Mouse (Mus musculus): Measurements from ENCODE around the gene Foxf1.

The Foxf1 gene

GRCm38 (mm10) chr8:121084210-121084951 is at the start of gene Foxf1:
Foxf1 (plus strand) TSS chr8:121084386.
- CTCF ChIA-PET = no interaction called here

- CTCF ChIA-PET = no interaction called here
These were observed 48.6 kb upstream of the Foxf1 start for GRCm38 (mm10) chr8:121035611-121036010.

- CTCF ChIA-PET = no interaction called here
These were observed 40.3 kb upstream of the Foxf1 start for GRCm38 (mm10) chr8:121043719-121044440.

DNA sequence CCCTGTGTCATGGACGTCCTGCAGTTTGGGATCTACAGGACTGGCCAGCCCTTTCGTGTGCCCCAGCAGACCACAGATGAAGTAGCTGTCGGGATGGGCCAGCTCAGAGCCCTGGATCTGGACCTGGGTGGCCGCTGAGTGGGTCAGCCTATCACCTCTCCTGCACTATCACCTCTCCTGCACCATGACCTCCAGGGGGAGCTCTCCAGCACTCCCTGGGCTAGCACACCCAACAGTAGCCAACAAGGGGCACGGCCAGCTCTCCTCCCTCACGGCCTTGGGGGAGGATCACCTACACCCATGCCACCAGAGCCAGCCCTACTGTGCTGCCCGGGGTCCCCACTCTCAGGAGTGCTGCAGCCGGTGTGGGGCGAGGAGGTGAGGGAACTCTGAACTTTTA is 36.7 kb upstream of the Foxf1 start:
- CTCF ChIA-PET = no interaction called here

- CTCF ChIA-PET = no interaction called here
These were observed 26.1 kb upstream of the Foxf1 start for GRCm38 (mm10) chr8:121058081-121058480.

DNA sequence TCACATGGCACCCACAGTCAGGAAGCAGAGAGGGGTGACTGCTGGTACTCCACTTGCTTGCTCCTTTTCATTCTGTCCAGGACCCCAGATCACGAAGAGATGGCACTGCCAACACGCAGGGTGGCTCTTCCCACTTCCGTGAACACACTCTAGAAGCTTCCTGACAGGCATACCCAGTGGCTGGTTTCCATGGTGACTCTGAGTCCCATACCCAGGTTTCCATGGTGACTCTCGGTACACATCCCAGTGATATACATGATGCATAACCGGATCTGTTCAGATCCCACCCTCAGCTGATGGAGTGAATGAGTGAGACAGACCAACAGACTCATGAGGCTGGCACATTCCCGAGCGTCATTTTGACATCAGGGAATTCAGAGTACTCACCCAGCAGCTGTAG is 25.1 kb upstream of the Foxf1 start:
- CTCF ChIA-PET = no interaction called here

DNA sequence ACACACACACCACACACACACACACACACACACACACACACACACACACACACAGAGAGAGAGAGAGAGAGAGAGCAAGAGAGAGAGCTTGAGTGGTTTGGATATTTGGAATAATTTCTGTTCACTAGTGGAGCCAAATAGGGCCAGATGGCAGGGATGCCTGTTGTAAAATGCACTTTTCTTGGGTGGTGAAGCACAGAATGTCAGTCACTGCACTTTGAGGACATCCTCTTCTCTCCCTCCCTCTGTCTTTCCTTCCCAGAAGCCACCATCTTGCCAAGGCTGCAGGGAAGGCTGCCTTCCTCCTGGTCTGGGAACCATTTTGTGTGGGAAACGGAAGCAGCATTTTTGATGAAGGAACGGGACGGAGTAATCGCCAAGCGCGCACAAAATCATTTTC is 21.7 kb upstream of the Foxf1 start:
- CTCF ChIA-PET = no interaction called here

DNA sequence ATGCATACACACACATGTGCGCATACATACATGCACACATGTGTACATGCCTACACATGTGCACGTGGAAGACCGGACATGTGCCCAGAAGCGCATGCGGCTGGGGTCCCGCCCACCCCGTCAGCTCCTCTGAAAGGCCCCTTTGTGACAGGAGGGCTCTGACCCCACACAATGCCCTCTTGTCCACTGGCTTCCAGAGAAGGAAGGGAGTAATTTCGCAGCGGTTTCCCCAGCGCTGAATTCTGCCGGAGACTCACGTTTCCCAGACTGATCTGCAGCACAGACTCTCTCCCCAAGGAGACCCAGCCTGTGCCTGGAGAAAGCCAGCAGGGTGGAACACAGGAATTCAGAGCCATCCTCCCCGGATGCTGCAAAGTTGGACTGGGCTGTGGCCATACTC is 20.5 kb upstream of the Foxf1 start:
- CTCF ChIA-PET = no interaction called here

DNA sequence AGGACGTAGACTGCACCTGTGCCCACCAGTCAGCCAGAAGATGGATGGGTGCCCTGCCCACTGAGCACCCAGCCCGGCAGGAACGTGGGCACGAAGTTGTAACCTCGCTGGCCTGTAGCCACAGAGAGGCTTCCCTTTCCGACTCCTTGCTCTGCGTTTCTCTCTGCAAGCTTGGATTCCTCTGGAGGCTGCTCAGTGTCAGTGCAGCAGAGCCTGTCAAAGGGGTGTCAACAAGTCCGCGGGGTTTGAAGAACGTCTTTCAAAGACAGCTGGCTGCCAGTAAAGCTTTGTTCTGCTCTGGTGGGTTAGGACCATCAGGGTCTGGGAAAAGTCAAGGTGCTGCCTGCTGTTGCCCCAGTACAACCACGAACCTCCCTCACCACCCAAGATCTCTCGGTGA is 12.7 kb upstream of the Foxf1 start:
- CTCF ChIA-PET = no interaction called here

- CTCF ChIA-PET = no interaction called here
These were observed 11.6 kb upstream of the Foxf1 start for GRCm38 (mm10) chr8:121072406-121073130.

DNA sequence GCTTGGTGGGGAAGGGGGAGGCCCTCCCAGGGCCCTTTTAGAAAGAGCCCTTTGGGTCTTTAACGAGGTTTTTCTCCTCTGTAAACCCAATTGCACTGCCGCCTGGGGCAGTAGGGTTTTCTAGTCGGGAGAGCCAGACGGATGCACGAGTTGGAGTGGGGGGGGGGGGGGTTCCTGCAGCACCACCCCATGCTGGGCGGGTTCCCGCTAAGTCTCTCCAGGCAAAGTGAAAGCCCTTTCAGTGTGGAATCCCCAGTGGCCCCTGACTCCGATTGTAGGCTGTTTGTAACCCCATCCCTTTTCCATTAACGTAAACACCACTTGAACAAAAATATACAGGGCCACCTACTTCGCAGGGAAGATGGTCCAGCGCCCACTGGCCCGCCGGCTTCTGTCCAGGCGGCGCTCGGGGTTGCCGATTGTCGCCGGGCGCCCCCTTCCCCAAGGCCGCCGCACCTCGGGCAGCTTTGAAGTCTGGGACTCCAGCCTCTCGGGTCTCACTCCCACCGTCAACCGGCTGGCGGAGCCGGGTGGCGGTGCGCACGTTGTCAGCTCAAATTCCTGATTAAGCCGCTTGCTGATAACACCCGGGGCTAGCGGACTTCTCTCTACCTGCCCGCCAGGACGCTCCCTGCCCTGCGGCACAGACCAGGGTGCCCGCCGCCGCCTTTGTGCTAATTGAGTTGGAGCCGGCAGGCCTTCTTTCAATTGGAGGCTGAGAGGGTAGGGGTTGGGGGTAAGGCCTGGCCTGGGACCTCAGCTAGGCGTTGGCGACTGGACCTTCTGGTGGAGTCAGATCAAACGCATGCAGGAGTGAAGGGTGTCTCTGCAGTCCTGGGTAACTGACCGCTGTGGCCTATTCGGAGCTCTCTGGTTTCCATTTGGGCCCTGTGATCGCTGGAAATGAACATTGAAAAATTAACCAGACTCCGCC is 10.7 kb upstream of the Foxf1 start:
- CTCF ChIA-PET = no interaction called here

GRCm38 (mm10) chr8:121074108-121074847 is 9.9 kb upstream of the Foxf1 start:
- CTCF ChIA-PET = interaction anchor here (0.7 kb wide), 1 partner anchor 66 kb away, joined by 6 read pairs; no protein-coding TSS in a partner anchor

- CTCF ChIA-PET = interaction anchor here (0.7 kb wide), 1 partner anchor 66 kb away, joined by 6 read pairs; no protein-coding TSS in a partner anchor
These were observed 9.4 kb upstream of the Foxf1 start for GRCm38 (mm10) chr8:121074848-121075145.

- CTCF ChIA-PET = no interaction called here
These were observed 8.2 kb upstream of the Foxf1 start for GRCm38 (mm10) chr8:121075936-121076335.

DNA sequence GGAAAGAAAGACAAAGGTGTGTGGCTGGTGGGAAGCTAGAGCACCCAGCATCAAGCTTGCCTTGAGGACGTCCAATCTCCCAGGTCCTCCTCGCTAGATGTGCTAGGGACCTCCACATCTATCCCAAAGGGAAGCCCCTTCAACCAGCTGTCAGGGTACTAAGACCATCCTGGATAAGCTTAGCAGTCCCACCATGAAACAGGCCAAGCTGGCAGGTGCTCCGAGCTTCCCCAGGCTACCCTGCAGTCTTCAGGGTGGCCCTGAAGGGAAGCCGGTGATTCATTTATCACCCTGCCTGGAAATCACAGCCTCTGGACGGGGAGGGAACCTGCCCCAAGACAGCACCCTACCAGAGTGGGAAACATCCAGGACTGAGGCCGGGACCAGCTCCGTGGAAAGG is 7.6 kb upstream of the Foxf1 start:
- CTCF ChIA-PET = no interaction called here

DNA sequence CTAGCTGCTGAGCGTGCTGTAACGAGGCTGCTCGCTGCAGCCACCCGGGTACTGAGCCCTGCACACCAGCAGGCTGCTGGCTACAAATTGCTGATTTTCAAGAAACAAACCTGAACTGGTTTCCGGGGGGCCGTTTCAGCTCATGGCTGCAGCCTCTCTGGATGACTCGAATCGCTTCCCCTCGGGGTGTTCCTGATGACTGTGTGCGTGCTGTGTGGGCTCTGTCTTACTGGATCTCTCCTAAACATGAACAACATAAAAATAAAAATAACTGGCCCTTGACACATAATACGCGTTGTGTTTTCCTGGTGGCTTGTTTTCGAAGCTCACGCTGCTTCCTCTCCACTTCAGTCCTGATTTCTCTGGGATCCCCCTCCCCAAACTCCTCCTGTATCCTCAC is 5.5 kb upstream of the Foxf1 start:
- CTCF ChIA-PET = no interaction called here

DNA sequence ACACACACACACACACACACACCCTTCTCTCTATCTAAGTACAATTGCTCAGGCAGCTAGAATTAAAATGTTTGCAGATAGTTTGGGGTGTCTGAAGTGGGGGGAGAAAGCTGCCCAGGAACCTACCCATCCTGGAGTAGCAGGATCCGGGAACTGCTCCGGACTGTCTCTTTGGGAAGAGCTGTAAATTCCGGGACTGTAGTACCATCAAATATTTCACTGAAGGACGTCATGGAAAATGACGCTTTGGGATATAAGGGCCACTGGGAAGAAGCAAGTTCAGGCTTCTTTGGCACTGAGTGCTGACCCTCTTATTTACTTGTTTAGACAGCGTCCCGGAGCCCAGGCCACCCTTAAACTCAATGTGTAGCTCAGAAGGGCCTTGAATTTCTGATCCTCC is 5.0 kb upstream of the Foxf1 start:
- CTCF ChIA-PET = no interaction called here

- CTCF ChIA-PET = no interaction called here
These were observed 4.2 kb upstream of the Foxf1 start for GRCm38 (mm10) chr8:121079944-121080343.

DNA sequence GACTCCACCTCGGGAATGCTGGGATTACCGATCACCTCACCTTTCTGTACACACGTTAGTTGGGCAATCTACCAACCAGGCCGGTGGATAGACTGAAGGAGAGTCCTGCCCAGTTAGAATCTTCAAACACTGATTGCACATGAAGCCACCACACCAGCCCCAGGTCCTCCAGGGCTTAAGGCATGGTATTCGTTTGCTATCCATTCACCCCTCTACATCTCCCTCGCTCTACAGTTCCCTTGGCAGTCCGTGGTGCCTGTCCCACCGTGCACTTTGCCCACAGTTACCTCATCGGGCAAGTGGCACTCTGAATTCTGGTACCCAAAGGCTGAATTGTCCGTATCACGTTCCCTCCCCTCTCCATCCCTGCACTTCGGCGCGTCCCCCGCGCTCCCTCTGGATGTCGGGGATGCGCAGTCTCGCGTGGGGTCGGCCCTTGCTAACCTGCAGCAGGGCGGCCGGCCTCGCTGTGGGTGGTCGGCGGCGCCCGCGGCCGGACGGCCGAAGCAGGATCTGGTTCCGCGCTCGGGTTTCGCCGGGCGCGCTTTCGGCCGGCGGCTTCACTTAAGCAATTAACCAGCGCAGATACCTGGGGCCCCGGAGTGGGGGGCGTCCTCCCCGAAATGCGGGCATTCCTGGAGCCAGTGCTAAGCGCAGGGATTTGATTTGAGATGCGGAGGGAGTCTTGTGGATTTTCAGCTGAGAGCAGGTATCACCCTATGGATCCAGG is 3.7 kb upstream of the Foxf1 start:
- CTCF ChIA-PET = no interaction called here

DNA sequence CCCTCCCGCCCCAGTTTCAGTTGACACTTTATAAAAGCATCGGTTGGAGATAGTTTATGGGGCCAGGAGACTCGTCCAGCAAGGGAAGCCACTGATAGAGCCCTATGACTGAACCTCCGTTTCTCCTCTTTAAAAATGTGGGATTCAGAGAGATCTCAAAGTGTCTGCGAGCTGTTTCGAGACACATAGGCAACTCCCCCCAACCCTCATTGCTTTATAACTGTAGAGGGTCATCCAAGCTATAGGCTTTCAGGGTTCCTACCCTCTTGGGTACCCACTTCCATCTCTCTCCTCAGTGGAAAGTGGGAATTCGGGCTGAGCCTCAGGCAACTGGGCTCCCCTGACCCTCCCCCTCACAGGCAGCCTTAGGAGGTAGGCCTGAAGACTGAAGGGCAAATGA is 2.8 kb upstream of the Foxf1 start:
- CTCF ChIA-PET = no interaction called here

All from spleen, embryonic (tissue).